Mouse (Mus musculus) CH12.LX (cell line): ENCODE data around the gene Rab1a.

Experiments used
- CTCF ChIP-seq, 2 experiments: IDR thresholded peaks in 1 of 2; conservative IDR thresholded peaks in 1 of 2; 2 replicates each; pipeline ENCODE4 v1.5.1; 2011 to 2012; ENCODE audit warnings: low read depth in 2 of 2, low read length in 2 of 2, improper control_type of control experiment in 1 of 2, inconsistent platforms in 1 of 2, mild to moderate bottlenecking in 1 of 2, moderate library complexity in 1 of 2
- E2F4 ChIP-seq: IDR thresholded peaks from 2 replicates; pipeline ENCODE4 v1.6.1; 2011; ENCODE audit warnings: low read depth, low read length, improper control_type of control experiment; ENCODE audit not compliant: insufficient replicate concordance
- MAX ChIP-seq: IDR thresholded peaks from 2 replicates; pipeline ENCODE4 v1.6.1; 2011; ENCODE audit warnings: low read length, improper control_type of control experiment
- USF1 ChIP-seq: IDR thresholded peaks from 2 replicates; pipeline ENCODE4 v1.6.1; 2014; ENCODE audit warnings: low read depth, mild to moderate bottlenecking, inconsistent platforms, low read length, improper control_type of control experiment
- ZNF384 ChIP-seq: IDR thresholded peaks from 2 replicates; pipeline ENCODE4 v1.6.1; 2012; ENCODE audit warnings: low read depth, low read length, improper control_type of control experiment, inconsistent platforms

DNA sequence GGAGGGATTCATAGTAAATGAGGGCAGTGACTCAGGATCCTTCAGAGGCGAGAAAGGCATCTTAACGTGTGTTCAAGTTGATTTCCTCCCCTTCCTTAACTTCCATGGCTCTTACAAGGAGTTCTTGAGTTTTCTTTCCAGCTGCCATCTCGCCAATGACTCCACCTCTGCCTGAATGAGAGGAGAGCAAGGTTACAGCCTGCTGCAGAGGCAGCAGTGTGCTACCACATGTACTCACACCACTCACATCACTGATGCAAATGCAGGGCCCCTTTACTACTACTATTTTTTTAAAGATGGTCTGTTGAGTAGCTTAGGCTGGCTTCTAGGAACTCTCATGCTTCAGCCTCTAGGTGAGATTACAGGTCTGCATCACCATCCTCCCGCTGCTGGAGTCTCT is 28.1 kb downstream of the Rab1a start:
- TF ChIP-seq CTCF (conservative IDR thresholded peaks at IDR 0.05 in 1 of 2, IDR thresholded peaks at IDR 0.05 in 1 of 2; ENCODE audit: low read depth in 2 of 2, low read length in 2 of 2) (no peak), ZNF384 (no peak), MAX (no peak), E2F4 (no peak), USF1 (no peak)
